Mouse (Mus musculus) cerebellum, postnatal 25 days (tissue): ENCODE measurements around the gene Syt7.

Source experiments
- DNase-seq, 2 experiments: peaks; one replicate each; pipeline ENCODE4 v3.0.0; 2021; ENCODE audit warnings: mixed read lengths in 2 of 2

The Syt7 gene

GRCm38 (mm10) chr19:10425484-10426270, 36.8 kb downstream of the Syt7 start:
- peak in 1 of 2 experiments; percentile 28 for DNase-seq

- no peak for DNase-seq
Observed at GRCm38 (mm10) chr19:10426312-10426711, 37.4 kb downstream of the Syt7 start.

- no peak for DNase-seq
Observed at GRCm38 (mm10) chr19:10426793-10427192, 37.9 kb downstream of the Syt7 start.

GRCm38 (mm10) chr19:10427431-10427830, 38.5 kb downstream of the Syt7 start:
- no peak for DNase-seq

- peak; percentile 64 to 70 for DNase-seq
Observed at GRCm38 (mm10) chr19:10429371-10429770, 40.5 kb downstream of the Syt7 start.

GRCm38 (mm10) chr19:10431410-10431809, 42.5 kb downstream of the Syt7 start:
- no peak for DNase-seq

GRCm38 (mm10) chr19:10431841-10432240, 43.0 kb downstream of the Syt7 start:
- no peak for DNase-seq

- DNase-seq, result no peak
Observed at GRCm38 (mm10) chr19:10433225-10433624, 44.3 kb downstream of the Syt7 start.

- DNase-seq, result peak; percentile 72 to 76
Observed at GRCm38 (mm10) chr19:10433879-10434540, 45.1 kb downstream of the Syt7 start.

GRCm38 (mm10) chr19:10434927-10435326, 46.0 kb downstream of the Syt7 start:
- no peak for DNase-seq

GRCm38 (mm10) chr19:10435908-10436307, 47.0 kb downstream of the Syt7 start:
- DNase-seq, result peak; percentile 86 to 89

GRCm38 (mm10) chr19:10436726-10437125, 47.8 kb downstream of the Syt7 start:
- DNase-seq, result no peak

GRCm38 (mm10) chr19:10437521-10437920, 48.6 kb downstream of the Syt7 start:
- DNase-seq, result no peak

- DNase-seq, result no peak
Observed at GRCm38 (mm10) chr19:10444685-10445369, 55.9 kb downstream of the Syt7 start.

GRCm38 (mm10) chr19:10448275-10448674, 59.4 kb downstream of the Syt7 start:
- peak in 1 of 2 experiments; percentile 7 for DNase-seq

GRCm38 (mm10) chr19:10449190-10449589, 60.3 kb downstream of the Syt7 start:
- no peak for DNase-seq

GRCm38 (mm10) chr19:10449708-10450107, 60.8 kb downstream of the Syt7 start:
- peak; percentile 69 to 81 for DNase-seq

GRCm38 (mm10) chr19:10454718-10455436, 66.0 kb downstream of the Syt7 start:
- DNase-seq, result no peak

GRCm38 (mm10) chr19:10455437-10455806, 66.5 kb downstream of the Syt7 start:
- no peak for DNase-seq

- DNase-seq, result no peak
Observed at GRCm38 (mm10) chr19:10456752-10457483, 68.0 kb downstream of the Syt7 start, which contains the start of gene Lrrc10b. Gene Lrrc10b, minus strand, starts transcription at chr19:10457473.

- DNase-seq, result no peak
Observed at GRCm38 (mm10) chr19:10457484-10457800, 68.6 kb downstream of the Syt7 start.

GRCm38 (mm10) chr19:10458096-10458495, 69.2 kb downstream of the Syt7 start:
- no peak for DNase-seq
